Mouse (Mus musculus) thymus, postnatal 14 days (tissue): ENCODE measurements around the gene Dpep2nb.

Source experiments
- DNase-seq: peaks from one replicate; pipeline ENCODE4 v3.0.0; 2021

The Dpep2nb gene

DNA sequence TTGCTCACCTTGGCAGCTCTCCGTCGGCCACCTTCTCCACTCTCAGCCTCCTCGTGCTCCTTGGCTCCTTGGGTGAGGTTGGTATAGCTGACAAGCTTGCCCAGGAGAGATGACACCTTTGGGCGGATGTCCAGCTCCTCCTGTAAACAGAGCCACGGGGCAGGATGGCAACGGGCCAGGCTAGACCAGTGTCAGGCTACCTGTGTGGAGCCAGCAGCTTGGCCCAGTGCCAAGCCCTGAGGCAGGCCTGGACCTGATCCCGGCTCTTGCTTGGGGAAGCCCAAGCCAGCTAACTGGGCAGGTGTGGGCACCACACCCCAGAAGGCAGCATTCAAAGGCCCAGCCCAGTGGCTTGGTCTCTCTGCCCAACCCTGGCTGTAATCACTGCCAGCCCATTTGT, 46.4 kb downstream of the Dpep2nb start:
- no peak for DNase-seq

DNA sequence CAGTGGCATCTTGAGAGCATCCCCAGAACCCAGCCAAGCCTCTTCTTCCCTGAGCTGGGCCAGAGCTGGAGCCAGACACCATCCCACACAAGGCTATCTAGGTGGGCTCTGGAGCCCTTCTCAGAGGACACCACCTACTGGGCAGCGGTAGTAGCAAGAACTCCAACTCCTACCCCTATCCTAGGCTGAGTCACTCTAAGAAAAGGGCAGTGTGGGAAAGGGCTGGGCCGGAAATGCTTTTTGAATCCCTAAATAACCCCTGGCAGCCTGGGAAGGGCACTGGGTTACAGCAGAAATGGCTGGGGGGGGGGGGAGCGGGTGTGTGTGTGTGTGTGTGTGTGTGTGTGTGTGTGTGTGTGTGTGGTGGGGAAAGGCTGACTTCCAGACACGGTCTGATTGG, 48.0 kb downstream of the Dpep2nb start:
- no peak for DNase-seq

DNA sequence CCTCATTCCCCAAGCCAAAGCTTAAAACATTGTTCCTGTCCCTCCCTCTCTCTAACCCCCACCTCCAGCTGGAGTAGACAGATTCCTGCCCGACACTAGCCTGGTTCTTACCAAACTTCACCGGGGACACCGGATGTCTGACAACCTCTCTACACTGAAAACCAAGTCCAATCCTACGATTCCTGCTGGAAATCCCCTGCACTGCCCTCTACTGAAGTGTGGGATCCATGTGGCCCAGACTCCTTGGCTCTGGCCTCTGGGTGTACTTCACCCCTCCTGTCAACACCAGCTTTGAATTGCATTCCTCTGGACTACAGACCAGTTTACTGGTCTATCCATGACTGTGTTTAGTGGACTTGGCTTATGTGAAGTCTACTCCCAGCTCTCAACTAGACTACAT, 49.2 kb downstream of the Dpep2nb start:
- no peak for DNase-seq

DNA sequence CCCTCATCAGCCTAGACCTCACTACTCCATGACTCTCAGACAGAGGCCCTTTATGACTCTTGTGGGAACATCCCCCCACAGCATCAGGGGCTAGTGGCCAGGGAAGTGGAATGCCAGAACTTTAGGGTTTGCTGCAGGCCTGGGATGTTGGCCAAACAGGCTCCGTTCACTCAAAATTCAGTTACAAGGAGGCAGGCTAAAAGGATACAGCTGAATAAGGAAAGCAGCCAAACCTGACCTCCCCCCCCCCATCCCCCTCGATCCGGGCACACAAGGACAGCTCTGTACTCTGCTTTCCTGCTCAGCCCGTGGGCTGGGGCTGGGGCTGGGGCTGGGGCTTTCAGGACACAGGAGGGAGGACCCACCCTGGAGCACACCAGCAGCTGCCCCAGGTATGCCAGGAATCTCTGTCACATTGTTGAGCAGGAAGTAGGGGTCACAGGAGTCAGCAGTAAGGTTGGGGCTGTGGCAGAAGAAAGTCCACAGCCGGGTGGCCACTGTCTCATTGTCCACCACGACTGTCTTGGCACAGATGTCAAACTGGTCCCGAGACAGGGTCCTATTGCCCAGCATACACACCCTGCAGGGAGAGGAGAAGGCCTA, 54.6 kb downstream of the Dpep2nb start:
- no peak for DNase-seq

DNA sequence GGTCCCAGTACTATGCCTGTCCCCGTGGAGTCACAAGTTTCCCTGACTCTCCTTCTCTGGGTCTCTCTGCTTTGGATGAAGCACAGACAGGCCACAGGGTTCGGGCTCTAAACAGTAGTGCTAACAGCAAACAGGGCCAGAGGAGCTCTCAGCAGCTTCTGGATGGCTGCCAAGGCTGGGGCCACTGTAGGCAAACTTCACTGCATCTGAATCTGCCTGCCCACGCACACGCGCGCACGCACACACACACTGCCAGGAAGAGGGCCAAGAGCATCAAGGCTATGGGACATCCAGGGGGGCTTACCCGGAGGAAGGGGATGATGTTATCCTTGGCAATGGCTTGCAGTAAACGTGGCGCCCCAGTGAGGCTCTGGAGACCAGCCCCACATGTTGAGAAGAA, 56.4 kb downstream of the Dpep2nb start:
- no peak for DNase-seq
